Mouse (Mus musculus) neutrophil, adult 5-6 weeks (primary cell): ENCODE results near the gene Ifit3b. TPM values are rescaled to one million over a fixed set of nuclear protein-coding genes. Genes with fewer than 3 reads are reported as not detected.
A peak's percentile ranks its signal among the peaks of the same experiment; 100 is the strongest.

Experiments
- ATAC-seq: fragments of 151-379, 151-347 bp; 2 replicates; pipeline ENCODE4 v1.8.0; 2017; ENCODE audit warnings: mild to moderate bottlenecking, moderate TSS enrichment; ENCODE audit not compliant: insufficient number of reproducible peaks, poor library complexity, low FRiP score, severe bottlenecking; ENCODE audit errors: extremely low read depth
- total RNA-seq: library from RNA; stranded (forward); fragments of 200-1000 nt; gene quantifications from 2 replicates; pipeline ENCODE4 v1.2.3, GENCODE M21; 2017

Ifit3b gene
- total RNA-seq, 1 experiment from 2014 or later, result 46.0 TPM

DNA sequence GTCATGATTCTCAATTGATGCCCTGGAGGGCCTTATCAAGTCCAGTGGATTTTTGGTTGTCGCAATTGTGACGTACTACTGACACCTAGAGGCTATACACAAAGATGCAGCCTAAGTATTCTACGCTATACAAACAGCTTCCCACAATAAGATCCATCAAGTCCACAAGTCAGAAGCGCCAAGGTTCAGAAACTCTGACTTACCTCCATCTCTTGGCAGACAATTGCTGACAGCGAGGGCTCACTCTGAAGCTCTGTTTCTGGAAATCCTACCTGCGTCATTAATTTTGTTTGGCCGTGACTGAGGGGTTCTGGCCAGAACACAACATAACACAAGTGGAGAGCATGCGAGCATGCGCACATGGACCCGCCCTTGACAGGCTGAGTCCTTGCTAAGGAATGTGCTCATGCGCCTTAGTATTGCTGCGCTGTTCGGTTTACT is 54.3 kb downstream of the Ifit3b start:
- ATAC-seq, result peak; percentile 81; the same call in 1 of the 2 replicates

DNA sequence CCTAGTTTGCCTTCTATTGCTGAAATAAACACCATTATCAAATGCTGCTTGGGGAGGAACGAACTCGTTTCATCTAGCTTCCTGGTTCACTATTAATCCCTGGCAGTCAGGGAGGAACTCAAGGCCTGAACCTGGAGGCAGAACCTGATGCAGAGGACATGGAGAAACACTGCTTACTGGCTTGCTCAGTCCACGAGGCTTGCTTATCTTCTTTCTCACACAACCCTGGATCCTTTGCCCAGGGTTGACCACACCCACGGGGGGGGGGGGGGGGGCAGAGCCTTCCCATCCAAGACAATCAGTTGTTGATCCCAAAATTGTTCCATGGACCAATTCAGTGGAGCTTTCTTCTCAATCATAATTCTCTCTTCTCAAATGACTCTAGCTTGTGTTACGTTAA is 55.0 kb downstream of the Ifit3b start:
- ATAC-seq, result no peak

Other genes starting within 250 kb of the Ifit3b start
- not detected in 2 replicates for gene Ch25h, start 132.8 kb upstream of the Ifit3b start, total RNA-seq
- 36.2 and 41.1 TPM in 2 replicates for gene Lipa, start 80.5 kb upstream of the Ifit3b start, total RNA-seq
- gene Ifit2, start 57.3 kb upstream of the Ifit3b start, total RNA-seq, result 27.8 and 32.2 TPM in 2 replicates
- gene Ifit3, start 24.4 kb upstream of the Ifit3b start, total RNA-seq, result 102 and 104 TPM in 2 replicates
- 40.4 and 41.9 TPM in 2 replicates for gene Ifit1bl1, start 6.0 kb upstream of the Ifit3b start, total RNA-seq
- 24.3 and 27.7 TPM in 2 replicates for gene Ifit1bl2, start 32.8 kb downstream of the Ifit3b start, total RNA-seq
- 36.0 and 37.7 TPM in 2 replicates for gene Ifit1, start 32.9 kb downstream of the Ifit3b start, total RNA-seq
- gene Slc16a12, start 139.3 kb downstream of the Ifit3b start, total RNA-seq, result 0.61 TPM in 1 of 2 replicates, not detected in the other